Mouse (Mus musculus) brain, embryonic 14.5 days (tissue): ENCODE results near the gene Aaed1.

ENCODE experiments used
- CTCF ChIP-seq: fragments of 200-500 bp; IDR thresholded peaks from 2 replicates; pipeline ENCODE4 v1.5.1; 2012; ENCODE audit warnings: inconsistent platforms, mild to moderate bottlenecking, moderate library complexity, borderline replicate concordance; ENCODE audit not compliant: insufficient read depth, insufficient read length; ENCODE audit errors: extremely low read depth
- POLR2A ChIP-seq: fragments of 200-500 bp; IDR thresholded peaks from 2 replicates; pipeline ENCODE4 v1.6.1; 2012; ENCODE audit warnings: mild to moderate bottlenecking, inconsistent platforms, borderline replicate concordance; ENCODE audit not compliant: poor library complexity, insufficient read depth, insufficient read length, severe bottlenecking; ENCODE audit errors: extremely low read depth

DNA sequence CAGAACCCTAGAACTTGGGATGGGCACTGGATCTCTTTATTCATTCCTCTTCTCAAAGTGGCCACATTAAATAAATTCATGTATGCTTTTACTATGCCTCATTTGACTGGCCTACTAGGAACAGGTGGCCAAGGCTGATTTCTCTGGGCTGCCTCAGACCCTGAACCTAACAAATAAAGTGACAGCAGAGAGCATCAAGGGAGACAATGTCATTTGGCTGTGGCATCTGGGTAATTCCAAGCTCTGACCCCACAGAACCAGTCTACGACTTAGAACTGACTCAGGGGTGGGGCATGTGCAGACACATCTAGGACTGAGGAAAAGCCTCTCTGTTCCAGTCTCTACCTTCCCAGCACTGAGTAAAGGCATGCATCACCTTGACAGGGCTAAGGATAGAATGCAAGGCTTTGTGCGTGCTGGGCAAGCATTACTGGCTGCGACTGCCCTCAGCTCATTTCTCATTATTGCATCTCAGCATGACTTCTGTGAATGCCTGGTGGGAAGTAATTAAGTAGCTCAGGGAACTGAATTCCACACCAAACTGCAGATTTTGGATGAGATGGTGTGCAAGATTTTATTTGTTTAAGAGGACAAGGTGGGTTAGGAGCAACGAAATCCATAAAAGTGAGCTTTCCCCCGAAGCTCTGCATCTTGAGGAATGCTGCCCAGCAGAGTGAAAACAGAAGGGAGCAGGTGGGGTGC lies 54.5 kb downstream of the Aaed1 start:
- TF ChIP-seq POLR2A (no peak), CTCF (no peak)
